Mouse (Mus musculus) cerebellum, postnatal 14 days (tissue): ENCODE measurements around the gene Cops3.

Experiments
- DNase-seq, 2 experiments: peaks; one replicate each; pipeline ENCODE4 v3.0.0; 2021; ENCODE audit warnings: mixed read lengths in 2 of 2

The Cops3 gene

DNA sequence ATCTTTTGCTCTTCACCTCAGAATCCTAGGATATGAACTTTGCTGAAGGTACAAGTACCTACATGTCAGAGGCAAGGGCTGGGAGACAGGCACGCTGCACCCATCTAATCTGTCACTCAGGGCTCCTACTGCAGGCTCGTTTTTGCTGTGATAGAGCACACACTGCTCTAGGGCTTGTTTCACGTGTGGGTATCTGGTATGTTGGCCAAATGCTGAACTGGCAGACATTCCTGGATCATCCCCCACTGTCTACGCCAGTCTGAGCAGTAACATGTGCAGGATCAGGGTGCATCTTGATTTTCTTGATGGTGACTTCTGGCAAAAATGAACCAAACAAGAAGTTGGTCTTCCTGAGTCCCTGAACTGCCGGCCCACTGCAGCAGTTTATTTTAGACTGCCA, 62.4 kb downstream of the Cops3 start:
- peak in 1 of 2 experiments; percentile 48 for DNase-seq

DNA sequence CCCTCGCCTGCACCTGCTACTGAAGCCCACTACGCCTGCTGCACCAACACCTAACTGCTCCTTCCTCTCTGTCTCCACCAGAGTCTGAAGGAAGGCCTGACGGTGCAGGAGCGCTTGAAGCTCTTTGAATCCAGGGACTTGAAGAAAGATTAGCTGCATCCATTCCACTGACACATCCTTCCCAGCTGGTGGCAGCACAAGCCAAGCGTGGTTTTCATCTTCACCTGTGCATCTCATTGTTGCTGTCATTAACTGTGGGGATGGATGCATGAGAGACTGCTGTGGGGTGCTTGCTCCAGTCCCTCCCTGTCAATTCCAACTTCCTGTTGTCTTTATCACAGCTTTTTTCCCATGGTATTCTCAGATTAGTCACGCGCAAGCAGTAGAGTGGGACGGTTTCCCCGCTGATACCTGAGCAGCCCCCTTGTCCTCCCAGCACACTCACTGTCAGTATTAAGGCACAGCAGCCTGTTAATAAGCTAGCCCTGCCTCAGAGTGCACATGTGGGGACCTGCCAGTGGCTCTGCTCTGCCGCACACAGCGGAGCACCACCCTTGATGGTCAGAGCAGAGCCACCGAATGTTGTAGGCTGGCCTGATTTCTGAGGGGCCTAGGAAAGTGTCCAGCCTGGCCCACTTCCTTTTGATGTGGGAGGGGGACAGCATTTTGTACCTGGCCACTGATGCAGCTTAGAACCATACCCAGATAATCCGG, 64.0 kb downstream of the Cops3 start:
- no peak for DNase-seq

GRCm38 (mm10) chr11:59774522-59774921, 65.1 kb downstream of the Cops3 start:
- DNase-seq, result no peak

DNA sequence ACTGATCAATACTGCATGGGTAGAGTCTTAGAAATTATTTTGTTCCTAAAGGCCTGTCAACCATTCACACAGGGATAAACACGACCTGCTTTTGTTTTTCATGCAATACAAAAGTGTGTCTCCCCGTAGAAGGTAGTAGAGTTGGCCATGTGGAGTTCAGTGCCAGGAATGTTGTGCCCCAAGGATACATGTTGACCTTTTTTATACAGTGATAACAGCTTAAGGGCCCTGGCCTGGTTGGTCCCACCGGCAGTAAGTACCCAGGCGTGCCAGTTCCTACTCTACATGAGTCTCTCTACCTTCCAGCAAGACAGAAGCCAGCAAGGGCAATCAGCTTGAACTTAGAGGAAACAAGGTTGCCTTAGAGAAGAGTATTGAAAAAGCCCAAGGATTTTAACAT, 66.7 kb downstream of the Cops3 start:
- peak in 1 of 2 experiments; percentile 51 for DNase-seq

DNA sequence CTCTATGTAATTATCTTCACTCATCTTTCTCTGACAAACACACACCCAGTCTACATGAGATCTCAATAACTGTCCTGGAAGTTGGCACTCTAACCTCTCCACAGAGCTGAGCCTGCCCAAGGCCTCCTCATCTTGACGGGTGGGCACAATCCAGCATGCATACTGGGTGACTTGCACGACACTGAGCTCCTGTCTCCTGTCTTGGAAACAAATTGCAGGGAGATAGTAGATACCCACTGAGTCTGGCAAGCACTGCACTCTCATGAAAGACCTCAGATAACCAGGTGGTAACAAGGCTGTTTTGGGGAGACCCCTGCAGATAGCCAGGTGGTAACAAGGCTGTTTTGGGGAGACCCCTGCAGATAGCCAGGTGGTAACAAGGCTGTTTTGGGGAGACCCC, 67.3 kb downstream of the Cops3 start:
- DNase-seq, result peak; percentile 45 to 81

GRCm38 (mm10) chr11:59770753-59771152, 68.9 kb downstream of the Cops3 start:
- no peak for DNase-seq

DNA sequence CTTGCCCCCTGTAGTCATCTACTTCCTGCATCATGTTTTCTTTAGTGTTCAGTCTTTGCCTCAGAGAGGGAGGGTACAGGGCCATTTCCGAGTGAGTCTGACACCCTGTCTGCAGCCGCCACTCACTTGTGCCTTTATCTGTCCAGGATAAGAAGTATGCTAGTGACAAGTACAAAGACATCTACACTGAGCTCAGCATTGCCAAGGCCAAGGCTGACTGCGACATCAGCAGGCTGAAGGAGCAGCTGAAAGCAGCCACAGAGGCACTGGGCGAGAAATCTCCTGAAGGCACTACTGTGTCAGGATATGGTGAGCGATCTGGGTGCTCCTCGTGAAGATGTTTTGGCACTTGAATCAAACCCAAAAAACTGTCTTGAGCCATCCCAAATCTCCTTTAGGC, 69.9 kb downstream of the Cops3 start:
- no peak for DNase-seq

DNA sequence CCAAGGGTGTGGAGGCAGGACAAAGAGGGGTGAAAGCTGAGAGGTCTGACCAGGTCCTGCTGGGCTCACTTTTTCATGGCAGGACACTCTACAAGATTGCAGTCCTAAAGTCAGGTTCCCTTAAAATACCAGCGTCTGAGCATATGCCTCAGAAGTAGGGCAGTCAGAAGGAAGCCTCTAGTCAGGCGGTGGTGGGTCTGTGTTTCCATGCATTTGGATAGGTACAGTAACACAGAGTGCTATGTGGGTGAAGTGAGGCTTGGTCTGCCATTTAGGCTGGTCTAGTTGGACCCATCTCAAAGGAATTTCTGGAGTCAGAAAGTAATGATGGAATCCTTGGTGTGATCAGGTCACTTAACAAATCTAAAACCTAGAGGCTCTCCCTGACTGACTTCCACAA, 70.3 kb downstream of the Cops3 start:
- no peak for DNase-seq
